Mouse (Mus musculus): ENCODE results near the gene Fam205c. TPM values are rescaled to one million over a fixed set of nuclear protein-coding genes. Genes with fewer than 3 reads are reported as not detected.

Fam205c gene
- polyA plus RNA-seq (2015; fragmentation: Nextera tagmentation; extraction: Ambion mirVana) = 1.9 and 2.1 TPM in 2 replicates

- no peaks in the 10 kb centered on the region for H3K4me1 ChIP-seq
- H3K4me3 ChIP-seq = no peak within 1 kb of the TSS
- H3K27ac ChIP-seq = no peak within 1 kb of the TSS
- H3K4me2 ChIP-seq = no peak within 1 kb of the TSS
- H3K9me3 ChIP-seq = no peaks in the 10 kb centered on the region
- no peaks in the 10 kb centered on the region for H3K27me3 ChIP-seq (replicated peaks)
- WGBS = 84% methylated on average over 7 of the region's 7 CpGs
- no peaks in the 10 kb centered on the region for H3K36me3 ChIP-seq (replicated peaks)
- no peak for ATAC-seq (replicated peaks)
- no peak within 1 kb of the TSS for H3K9ac ChIP-seq
Measured at GRCm38 (mm10) chr4:42874134-42874533, at the start of gene Fam205c. TSS of gene Fam205c (minus strand) at chr4:42874234.

GRCm38 (mm10) chr4:42922461-42922860 lies 48.4 kb upstream of the Fam205c start:
- Histone ChIP-seq H3K4me2 (no peak overlapping the region), H3K27ac (0 out of 2 replicates have a peak overlapping the region, but pooled peaks have one; percentile 22), H3K36me3 (replicated peaks) (no peaks in the 10 kb centered on the region), H3K27me3 (replicated peaks) (no peaks in the 10 kb centered on the region), H3K9ac (no peak overlapping the region), H3K4me1 (peaks cover 21% of the 10 kb centered on the region; the same call in 1 of the 2 replicates), H3K4me3 (no peak overlapping the region), H3K9me3 (no peaks in the 10 kb centered on the region)
- no peak for ATAC-seq (replicated peaks)
- WGBS = 86% methylated on average over 8 of the region's 8 CpGs

- 45% methylated on average over 6 of the region's 6 CpGs for WGBS
- Histone ChIP-seq H3K27ac (0 out of 2 replicates have a peak overlapping the region, but pooled peaks have one; percentile 22), H3K9ac (no peak overlapping the region), H3K4me3 (no peak overlapping the region), H3K4me1 (peaks cover 21% of the 10 kb centered on the region; the same call in 1 of the 2 replicates), H3K27me3 (replicated peaks) (no peaks in the 10 kb centered on the region), H3K9me3 (no peaks in the 10 kb centered on the region), H3K36me3 (replicated peaks) (no peaks in the 10 kb centered on the region), H3K4me2 (no peak overlapping the region)
- ATAC-seq (replicated peaks) = no peak
Measured at GRCm38 (mm10) chr4:42922056-42922455, 48.0 kb upstream of the Fam205c start.

GRCm38 (mm10) chr4:42921536-42921935 lies 47.5 kb upstream of the Fam205c start:
- Histone ChIP-seq H3K27me3 (replicated peaks) (no peaks in the 10 kb centered on the region), H3K4me2 (no peak overlapping the region), H3K36me3 (replicated peaks) (no peaks in the 10 kb centered on the region), H3K4me3 (no peak overlapping the region), H3K27ac (no peak overlapping the region), H3K9ac (no peak overlapping the region), H3K9me3 (no peaks in the 10 kb centered on the region), H3K4me1 (peaks cover 23% of the 10 kb centered on the region)
- ATAC-seq (replicated peaks) = no peak
- WGBS = 73% methylated on average over 2 of the region's 2 CpGs

- Histone ChIP-seq H3K4me3 (no peak overlapping the region), H3K9ac (no peak overlapping the region), H3K9me3 (no peaks in the 10 kb centered on the region), H3K4me1 (peaks cover 29% of the 10 kb centered on the region), H3K4me2 (no peak overlapping the region), H3K27me3 (replicated peaks) (no peaks in the 10 kb centered on the region), H3K36me3 (replicated peaks) (no peaks in the 10 kb centered on the region), H3K27ac (no peak overlapping the region)
- 83% methylated on average over 9 of the region's 9 CpGs for WGBS
- ATAC-seq (replicated peaks) = no peak
Measured at GRCm38 (mm10) chr4:42920726-42921125, 46.7 kb upstream of the Fam205c start.

GRCm38 (mm10) chr4:42917402-42917774 lies 43.4 kb upstream of the Fam205c start:
- ATAC-seq (replicated peaks) = peak; percentile 64
- WGBS = 3% methylated on average over 24 of the region's 26 CpGs
- H3K9ac ChIP-seq = peak overlapping the region; percentile 73
- no peaks in the 10 kb centered on the region for H3K27me3 ChIP-seq (replicated peaks)
- H3K4me3 ChIP-seq = peak overlapping the region; percentile 71
- H3K36me3 ChIP-seq (replicated peaks) = no peaks in the 10 kb centered on the region
- peak overlapping the region; percentile 71 for H3K27ac ChIP-seq
- H3K9me3 ChIP-seq = no peaks in the 10 kb centered on the region
- H3K4me2 ChIP-seq = peak overlapping the region; percentile 88
- peaks cover 23% of the 10 kb centered on the region for H3K4me1 ChIP-seq

GRCm38 (mm10) chr4:42916617-42917401 lies 42.8 kb upstream of the Fam205c start, which contains the start of gene Phf24:
TSS of gene Phf24 (plus strand) at chr4:42916660.
- Histone ChIP-seq H3K27me3 (replicated peaks) (no peaks in the 10 kb centered on the region), H3K4me2 (peak within 1 kb of the TSS; percentile 88), H3K9me3 (no peaks in the 10 kb centered on the region), H3K9ac (peak within 1 kb of the TSS; percentile 73), H3K4me3 (peak within 1 kb of the TSS; percentile 71), H3K36me3 (replicated peaks) (no peaks in the 10 kb centered on the region), H3K27ac (peak within 1 kb of the TSS; percentile 81), H3K4me1 (peaks cover 19% of the 10 kb centered on the region)
- WGBS = under 1% methylated on average over 90 of the region's 90 CpGs
- ATAC-seq (replicated peaks) = peak; percentile 86

GRCm38 (mm10) chr4:42915966-42916365 lies 41.9 kb upstream of the Fam205c start:
- no peaks in the 10 kb centered on the region for H3K9me3 ChIP-seq
- H3K27me3 ChIP-seq (replicated peaks) = no peaks in the 10 kb centered on the region
- 83% methylated on average over 1 of the region's 1 CpGs for WGBS
- H3K9ac ChIP-seq = no peak overlapping the region
- no peak overlapping the region for H3K4me3 ChIP-seq
- no peak for ATAC-seq (replicated peaks)
- no peak overlapping the region for H3K27ac ChIP-seq
- H3K36me3 ChIP-seq (replicated peaks) = no peaks in the 10 kb centered on the region
- peak overlapping the region; percentile 88; the same call in 1 of the 2 replicates for H3K4me2 ChIP-seq
- H3K4me1 ChIP-seq = peaks cover 19% of the 10 kb centered on the region

GRCm38 (mm10) chr4:42915311-42915710 lies 41.3 kb upstream of the Fam205c start:
- Histone ChIP-seq H3K9ac (no peak overlapping the region), H3K36me3 (replicated peaks) (no peaks in the 10 kb centered on the region), H3K27ac (no peak overlapping the region), H3K9me3 (no peaks in the 10 kb centered on the region), H3K4me3 (no peak overlapping the region), H3K4me1 (peaks cover 19% of the 10 kb centered on the region), H3K27me3 (replicated peaks) (no peaks in the 10 kb centered on the region), H3K4me2 (no peak overlapping the region)
- 82% methylated on average over 12 of the region's 12 CpGs for WGBS
- no peak for ATAC-seq (replicated peaks)

GRCm38 (mm10) chr4:42913391-42913790 lies 39.4 kb upstream of the Fam205c start:
- H3K4me2 ChIP-seq = no peak overlapping the region
- H3K4me3 ChIP-seq = no peak overlapping the region
- H3K9me3 ChIP-seq = no peaks in the 10 kb centered on the region
- H3K36me3 ChIP-seq (replicated peaks) = no peaks in the 10 kb centered on the region
- no peak overlapping the region for H3K27ac ChIP-seq
- 55% methylated on average over 10 of the region's 10 CpGs for WGBS
- H3K4me1 ChIP-seq = peaks cover 16% of the 10 kb centered on the region
- H3K27me3 ChIP-seq (replicated peaks) = no peaks in the 10 kb centered on the region
- no peak overlapping the region for H3K9ac ChIP-seq
- no peak for ATAC-seq (replicated peaks)

GRCm38 (mm10) chr4:42904966-42905365 lies 30.9 kb upstream of the Fam205c start:
- Histone ChIP-seq H3K4me1 (no peaks in the 10 kb centered on the region), H3K4me3 (no peak overlapping the region), H3K9ac (no peak overlapping the region), H3K36me3 (replicated peaks) (no peaks in the 10 kb centered on the region), H3K27ac (peak overlapping the region; percentile 39; the same call in 1 of the 2 replicates), H3K27me3 (replicated peaks) (no peaks in the 10 kb centered on the region), H3K4me2 (peak overlapping the region; percentile 7; the same call in 1 of the 2 replicates), H3K9me3 (no peaks in the 10 kb centered on the region)
- ATAC-seq (replicated peaks) = no peak
- 40% methylated on average over 6 of the region's 6 CpGs for WGBS

GRCm38 (mm10) chr4:42904523-42904922 lies 30.5 kb upstream of the Fam205c start:
- no peak overlapping the region for H3K9ac ChIP-seq
- no peak overlapping the region for H3K4me3 ChIP-seq
- H3K4me1 ChIP-seq = no peaks in the 10 kb centered on the region
- H3K27me3 ChIP-seq (replicated peaks) = no peaks in the 10 kb centered on the region
- H3K9me3 ChIP-seq = no peaks in the 10 kb centered on the region
- H3K4me2 ChIP-seq = no peak overlapping the region
- 62% methylated on average over 3 of the region's 3 CpGs for WGBS
- no peak for ATAC-seq (replicated peaks)
- no peaks in the 10 kb centered on the region for H3K36me3 ChIP-seq (replicated peaks)
- H3K27ac ChIP-seq = no peak overlapping the region

- Histone ChIP-seq H3K4me3 (no peak overlapping the region), H3K9ac (no peak overlapping the region), H3K9me3 (no peaks in the 10 kb centered on the region), H3K27me3 (replicated peaks) (no peaks in the 10 kb centered on the region), H3K27ac (no peak overlapping the region), H3K36me3 (replicated peaks) (no peaks in the 10 kb centered on the region), H3K4me2 (no peak overlapping the region), H3K4me1 (no peaks in the 10 kb centered on the region)
- WGBS = 71% methylated on average over 1 of the region's 1 CpGs
- no peak for ATAC-seq (replicated peaks)
Measured at GRCm38 (mm10) chr4:42903942-42904341, 29.9 kb upstream of the Fam205c start.
